Mouse (Mus musculus) megakaryocyte, embryonic 14.5 days (primary cell): Measurements from ENCODE around the gene Snrpd2. TPM values are rescaled to one million over a fixed set of nuclear protein-coding genes. Genes with fewer than 3 reads are reported as not detected.
A peak's percentile ranks its signal among the peaks of the same experiment; 100 is the strongest.
"Not testable (repeated sequence)": the region's sequence is repeated elsewhere in the genome, so short reads cannot be mapped to it uniquely, and the experiment has no call there.

Experiments used
- H3K27me3 ChIP-seq: replicated peaks from 2 replicates; pipeline ENCODE3; 2012; ENCODE audit warnings: inconsistent platforms
- H3K36me3 ChIP-seq: replicated peaks from 2 replicates; pipeline ENCODE3; 2012; ENCODE audit warnings: low read length, inconsistent platforms, mixed read lengths
- H3K4me1 ChIP-seq: 2 replicates; pipeline ENCODE4 v1.6.1; 2012; ENCODE audit warnings: inconsistent platforms
- H3K4me3 ChIP-seq: replicated peaks from 2 replicates; pipeline ENCODE3; 2012; ENCODE audit warnings: moderate library complexity, mild to moderate bottlenecking, inconsistent platforms
- H3K9me3 ChIP-seq: 2 replicates; pipeline ENCODE4 v1.6.1; 2012; ENCODE audit warnings: inconsistent platforms
- FLI1 ChIP-seq: IDR thresholded peaks from 2 replicates; pipeline ENCODE4 v1.6.1; 2012; ENCODE audit warnings: low read length, inconsistent platforms, mixed read lengths
- GATA1 ChIP-seq: IDR thresholded peaks from 3 replicates; pipeline ENCODE4 v1.6.1; 2012; ENCODE audit warnings: mixed read lengths, low read length, inconsistent platforms, borderline replicate concordance
- polyA plus RNA-seq: library from polyadenylated mRNA; stranded (reverse); fragments of >175 nt; gene quantifications from 2 replicates; pipeline ENCODE4 v1.2.3, GENCODE M21; 2012; ENCODE audit warnings: low replicate concordance; ENCODE audit not compliant: insufficient read depth

Gene Snrpd2
- polyA plus RNA-seq, 1 experiment: 69.4 TPM

- peaks cover 50% of the 10 kb centered on the region for H3K4me1 ChIP-seq
- H3K9me3 ChIP-seq: no peaks in the 10 kb centered on the region
- H3K4me3 ChIP-seq: peak overlapping the region; percentile 96
- H3K36me3 ChIP-seq: peaks cover 49% of the 10 kb centered on the region
- TF ChIP-seq FLI1: no peak
- H3K27me3 ChIP-seq: no peaks in the 10 kb centered on the region
These were observed 1.2 kb upstream of the Snrpd2 start for GRCm38 (mm10) chr7:19148180-19148874.

- H3K9me3 ChIP-seq: no peaks in the 10 kb centered on the region
- peaks cover 54% of the 10 kb centered on the region for H3K36me3 ChIP-seq
- H3K4me3 ChIP-seq: peak within 1 kb of the TSS; percentile 96
- H3K4me1 ChIP-seq: peaks cover 49% of the 10 kb centered on the region
- H3K27me3 ChIP-seq: no peaks in the 10 kb centered on the region
- no peak for TF ChIP-seq FLI1
- TF ChIP-seq GATA1: 0 out of 3 replicates have a peak, but pooled peaks have one; percentile 20
These were observed 514 bp upstream of the Snrpd2 start, which contains the start of gene Qpctl for GRCm38 (mm10) chr7:19148875-19149541. TSS of gene Qpctl (minus strand) at chr7:19149291.

GRCm38 (mm10) chr7:19151121-19151520 lies 1.6 kb downstream of the Snrpd2 start:
- not testable (repeated sequence) for H3K27me3 ChIP-seq, H3K9me3 ChIP-seq
- Histone ChIP-seq H3K4me1 (peaks cover 49% of the 10 kb centered on the region), H3K4me3 (peak overlapping the region; percentile 96), H3K36me3 (peaks cover 60% of the 10 kb centered on the region)

GRCm38 (mm10) chr7:19154796-19155195 lies 5.3 kb downstream of the Snrpd2 start:
- no peaks in the 10 kb centered on the region for H3K9me3 ChIP-seq
- H3K27me3 ChIP-seq: peaks cover 11% of the 10 kb centered on the region
- H3K36me3 ChIP-seq: peaks cover 61% of the 10 kb centered on the region
- H3K4me3 ChIP-seq: no peak overlapping the region
- TF ChIP-seq GATA1 (no peak), FLI1 (no peak)
- H3K4me1 ChIP-seq: peaks cover 43% of the 10 kb centered on the region

GRCm38 (mm10) chr7:19155825-19156475 lies 6.4 kb downstream of the Snrpd2 start:
- Histone ChIP-seq H3K9me3 (no peaks in the 10 kb centered on the region), H3K4me1 (peaks cover 44% of the 10 kb centered on the region), H3K36me3 (peaks cover 61% of the 10 kb centered on the region), H3K4me3 (no peak overlapping the region), H3K27me3 (peaks cover 20% of the 10 kb centered on the region)
- TF ChIP-seq GATA1: no peak
- no peak for TF ChIP-seq FLI1

- Histone ChIP-seq H3K36me3 (peaks cover 49% of the 10 kb centered on the region), H3K4me1 (peaks cover 35% of the 10 kb centered on the region), H3K27me3 (peaks cover 30% of the 10 kb centered on the region), H3K4me3 (peak overlapping the region; percentile 77), H3K9me3 (no peaks in the 10 kb centered on the region)
- TF ChIP-seq FLI1 (no peak), GATA1 (no peak)
These were observed 7.8 kb downstream of the Snrpd2 start for GRCm38 (mm10) chr7:19157160-19157800.

GRCm38 (mm10) chr7:19158601-19159000 lies 9.1 kb downstream of the Snrpd2 start:
- no peak overlapping the region for H3K4me3 ChIP-seq
- peaks cover 36% of the 10 kb centered on the region for H3K4me1 ChIP-seq
- peaks cover 43% of the 10 kb centered on the region for H3K27me3 ChIP-seq
- TF ChIP-seq FLI1 (no peak), GATA1 (no peak)
- peaks cover 37% of the 10 kb centered on the region for H3K36me3 ChIP-seq
- no peaks in the 10 kb centered on the region for H3K9me3 ChIP-seq

- H3K4me1 ChIP-seq: peaks cover 40% of the 10 kb centered on the region
- TF ChIP-seq FLI1 (no peak), GATA1 (no peak)
- H3K27me3 ChIP-seq: peaks cover 50% of the 10 kb centered on the region
- H3K4me3 ChIP-seq: peak overlapping the region; percentile 57
- no peaks in the 10 kb centered on the region for H3K9me3 ChIP-seq
- peaks cover 29% of the 10 kb centered on the region for H3K36me3 ChIP-seq
These were observed 9.9 kb downstream of the Snrpd2 start for GRCm38 (mm10) chr7:19159411-19159810.

- peaks cover 56% of the 10 kb centered on the region for H3K27me3 ChIP-seq
- TF ChIP-seq FLI1 (no peak), GATA1 (no peak)
- H3K4me3 ChIP-seq: peak overlapping the region; percentile 78
- peaks cover 47% of the 10 kb centered on the region for H3K4me1 ChIP-seq
- no peaks in the 10 kb centered on the region for H3K9me3 ChIP-seq
- peaks cover 22% of the 10 kb centered on the region for H3K36me3 ChIP-seq
These were observed 10.6 kb downstream of the Snrpd2 start for GRCm38 (mm10) chr7:19160115-19160514.

GRCm38 (mm10) chr7:19162928-19163327 lies 13.4 kb downstream of the Snrpd2 start:
- Histone ChIP-seq H3K36me3 (no peaks in the 10 kb centered on the region), H3K9me3 (peaks cover 12% of the 10 kb centered on the region), H3K27me3 (peaks cover 72% of the 10 kb centered on the region), H3K4me1 (peaks cover 53% of the 10 kb centered on the region), H3K4me3 (no peak overlapping the region)
- TF ChIP-seq GATA1 (no peak), FLI1 (no peak)
